Mouse (Mus musculus) small intestine, adult 2 months (tissue): Measurements from ENCODE around the gene Lrrc4b.

Experiments
- CTCF ChIP-seq: fragments of 200-500 bp; IDR thresholded peaks from 2 replicates; pipeline ENCODE4 v1.5.1; 2012; ENCODE audit warnings: low read depth, mild to moderate bottlenecking, control low read depth, inconsistent platforms, low read length, moderate library complexity, mixed read lengths; ENCODE audit not compliant: insufficient replicate concordance, insufficient read length; ENCODE audit errors: extremely low read depth
- POLR2A ChIP-seq: fragments of 200-500 bp; IDR thresholded peaks from 2 replicates; pipeline ENCODE4 v1.6.1; 2012; ENCODE audit warnings: low read depth, mild to moderate bottlenecking, control low read depth, inconsistent platforms, low read length, moderate library complexity

GRCm38 (mm10) chr7:44460767-44461502 lies 32.1 kb downstream of the Lrrc4b start:
- TF ChIP-seq POLR2A (no peak), CTCF (no peak)
